Mouse (Mus musculus) megakaryocyte, embryonic 14.5 days (primary cell): ENCODE data around the gene Lrrc56.

Source experiments
- FLI1 ChIP-seq: IDR thresholded peaks from 2 replicates; pipeline ENCODE4 v1.6.1; 2012; ENCODE audit warnings: low read length, inconsistent platforms, mixed read lengths
- GATA1 ChIP-seq: IDR thresholded peaks from 3 replicates; pipeline ENCODE4 v1.6.1; 2012; ENCODE audit warnings: mixed read lengths, low read length, inconsistent platforms, borderline replicate concordance

GRCm38 (mm10) chr7:141196619-141197282, 2.8 kb downstream of the Lrrc56 start:
- no peak for TF ChIP-seq GATA1
- no peak for TF ChIP-seq FLI1
